Mouse (Mus musculus) left cerebral cortex, adult 2 months (tissue): ENCODE results near the gene Col4a5. TPM values are rescaled to one million over a fixed set of nuclear protein-coding genes. Genes with fewer than 3 reads are reported as not detected.

Experiments used
- DNase-seq, 2 experiments: peaks; one replicate each; pipeline ENCODE4 v3.0.0; 2021 to 2022; ENCODE audit warnings: low spot score in 2 of 2, mixed read lengths in 1 of 2; ENCODE audit errors: extremely low spot score in 1 of 2
- H3K27ac ChIP-seq: fragments of 200-600 bp; 2 replicates; pipeline ENCODE4 v1.8.1; 2022
- H3K4me3 ChIP-seq: fragments of 200-600 bp; 2 replicates; pipeline ENCODE4 v1.8.1; 2022
- CTCF ChIP-seq: fragments of 200-600 bp; IDR thresholded peaks from 2 replicates; pipeline ENCODE4 v1.8.1; 2022; ENCODE audit warnings: antibody characterized with exemption, mild to moderate bottlenecking, moderate library complexity
- intact Hi-C: fragments of 180-260 bp; cut with DNase I; formaldehyde crosslinking; loops from one replicate; pipeline ENCODE4 v1.15.1; 2025
- total RNA-seq, 2 experiments: library from RNA; stranded (reverse); gene quantifications; 2 replicates each; pipeline ENCODE4 v1.2.3; 2021

Gene Col4a5
- total RNA-seq, 2 experiments from 2014 or later: 2.3 to 2.8 TPM

DNA sequence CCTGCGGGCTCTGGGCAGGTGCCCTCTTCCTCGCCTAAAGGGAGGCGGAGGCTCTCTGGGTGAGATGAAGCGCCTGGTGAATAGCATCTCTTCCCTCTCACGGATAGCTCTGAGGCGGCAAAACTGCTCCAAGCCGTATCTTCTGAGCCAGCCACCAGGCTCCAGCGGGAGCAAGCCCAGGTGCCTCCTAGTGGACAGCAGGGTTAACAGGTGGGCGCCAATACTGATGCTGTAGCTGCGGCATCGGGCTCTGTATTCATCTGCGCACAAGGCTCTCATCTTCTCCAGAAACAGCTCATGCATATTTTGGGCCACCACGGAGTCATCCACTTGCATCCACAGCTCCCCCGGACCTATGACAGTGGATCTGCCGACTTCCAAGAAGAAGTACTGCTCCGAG, 248.8 kb downstream of the Col4a5 start:
- no peak overlapping the region for H3K4me3 ChIP-seq
- DNase-seq: peak; percentile 6 to 9

DNA sequence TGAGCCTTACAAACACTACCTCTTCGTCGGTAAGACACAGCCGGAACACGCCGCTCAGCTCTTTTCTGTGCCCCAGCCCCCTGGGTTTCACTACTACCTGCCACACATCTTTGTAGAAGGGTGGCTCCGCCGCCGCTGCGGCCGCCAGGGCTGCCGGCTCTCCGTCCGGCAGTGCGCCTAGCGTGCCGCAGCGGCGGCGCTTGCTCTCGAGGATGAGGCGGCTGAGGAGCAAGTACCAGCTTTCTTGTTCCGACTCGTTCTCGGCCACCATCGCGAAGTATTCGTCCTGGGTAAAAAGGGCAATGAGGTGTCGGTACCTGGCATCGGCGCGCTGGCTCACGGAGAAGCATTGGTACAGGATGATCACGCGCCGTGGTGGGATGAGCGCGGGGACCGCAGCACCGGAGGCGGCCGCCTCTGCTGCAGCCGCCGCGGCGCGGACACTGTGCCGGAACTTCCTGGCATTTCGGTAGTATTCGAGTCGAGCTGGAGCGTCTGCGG, 249.3 kb downstream of the Col4a5 start:
- DNase-seq: peak; percentile 7 to 15
- no peak for TF ChIP-seq CTCF
- H3K27ac ChIP-seq: no peak overlapping the region
- H3K4me3 ChIP-seq: 0 out of 2 replicates have a peak overlapping the region, but pooled peaks have one; percentile 9
- intact Hi-C loops: no loop called here

More for the DNA sequence above, 248.8 kb downstream of the Col4a5 start:
- intact Hi-C loops: no loop called here
- no peak overlapping the region for H3K27ac ChIP-seq
- no peak for TF ChIP-seq CTCF

DNA sequence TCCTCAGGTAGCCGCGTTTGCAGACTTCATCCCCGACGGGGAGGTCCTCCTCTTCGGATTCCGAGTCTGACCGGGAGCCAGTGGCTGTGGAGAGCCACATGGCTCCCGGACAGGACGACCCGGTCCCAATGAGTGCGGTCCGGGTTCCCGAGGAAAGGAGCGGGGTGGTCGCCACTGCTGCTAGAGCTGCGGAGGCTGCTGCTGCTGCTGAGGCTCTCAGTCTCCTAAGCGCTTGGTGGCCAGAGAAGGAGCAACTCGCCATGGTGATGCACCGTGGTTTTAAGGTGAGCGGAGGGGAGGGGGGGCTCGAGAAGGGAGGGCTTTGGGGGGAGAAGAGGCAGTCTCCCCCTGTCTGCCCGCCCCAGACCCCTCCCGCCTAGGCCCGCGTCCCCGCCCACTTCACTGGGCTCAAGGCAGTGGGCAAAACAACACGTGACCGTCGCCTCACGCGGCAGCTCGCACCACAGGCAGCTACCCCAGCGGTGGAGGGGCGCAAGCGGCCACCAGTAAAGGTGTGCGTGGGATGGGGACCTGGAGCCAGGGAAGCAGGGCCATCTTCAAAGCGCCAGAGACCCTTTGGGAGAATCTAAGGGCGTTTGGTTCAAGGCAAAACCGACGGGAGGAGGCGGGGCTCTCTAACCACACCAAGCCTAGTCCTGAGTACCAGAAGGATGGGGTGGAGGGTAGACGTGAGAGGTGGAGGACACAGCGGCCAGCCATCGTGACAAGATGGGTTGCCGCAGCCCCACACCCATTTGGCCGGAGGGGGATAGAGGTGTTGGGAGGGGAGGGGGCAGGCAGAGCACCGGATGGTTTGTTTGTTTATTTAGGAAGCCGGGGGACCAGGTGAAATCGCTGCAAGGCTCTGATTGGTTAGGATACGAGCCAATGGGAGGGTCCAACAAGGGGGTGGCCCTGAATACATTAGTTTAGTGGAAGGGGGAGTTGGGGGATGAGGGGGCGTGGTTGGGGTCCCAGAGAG, 250.0 kb downstream of the Col4a5 start, which contains the start of gene Irs4:
TSS of gene Irs4 (minus strand) at position 327 of the 982 bp plus-strand sequence.
- intact Hi-C loops: no loop called here
- Histone ChIP-seq H3K4me3 (0 out of 2 replicates have a peak within 1 kb of the TSS, but pooled peaks have one; percentile 9), H3K27ac (no peak within 1 kb of the TSS)
- DNase-seq: no peak
- TF ChIP-seq CTCF: no peak

DNA sequence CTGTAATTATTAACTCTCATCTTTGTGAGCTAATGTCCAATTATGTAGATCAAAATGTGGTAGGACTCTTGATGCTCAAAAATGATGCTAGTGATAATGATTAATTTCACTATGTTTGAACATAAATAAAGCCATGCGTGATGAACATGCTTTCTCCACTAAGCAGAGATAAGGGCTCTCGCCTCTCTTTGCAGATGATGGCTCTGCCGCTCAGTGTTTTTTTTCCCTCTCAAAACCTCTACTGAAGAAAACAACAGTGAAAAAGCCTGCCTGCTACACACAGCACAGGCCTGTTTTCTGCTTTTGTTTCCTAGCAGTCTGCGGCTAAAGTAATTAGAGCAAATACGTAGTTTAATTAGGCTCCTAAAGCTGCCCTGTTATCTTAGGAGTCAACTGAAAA, 254.4 kb downstream of the Col4a5 start:
- intact Hi-C loops: no loop called here
- no peak for DNase-seq
- Histone ChIP-seq H3K4me3 (no peak overlapping the region), H3K27ac (no peak overlapping the region)
- no peak for TF ChIP-seq CTCF

Other genes with a start within 250 kb of the Col4a5 start
- gene Col4a6, start 1.3 kb upstream of the Col4a5 start, total RNA-seq: 1 to 10 TPM; 1.1 to 1.2 TPM
- 1 to 10 TPM in 1 of 2 experiments, under 1 TPM in 1; 0.38 to 1.0 TPM for gene Irs4, start 249.9 kb downstream of the Col4a5 start, total RNA-seq